Mouse (Mus musculus) small intestine, adult 2 months (tissue): Measurements from ENCODE around the gene Map3k1.

ENCODE experiments used
- CTCF ChIP-seq: fragments of 200-500 bp; IDR thresholded peaks from 2 replicates; pipeline ENCODE4 v1.5.1; 2012; ENCODE audit warnings: low read depth, mild to moderate bottlenecking, control low read depth, inconsistent platforms, low read length, moderate library complexity, mixed read lengths; ENCODE audit not compliant: insufficient replicate concordance, insufficient read length; ENCODE audit errors: extremely low read depth
- POLR2A ChIP-seq: fragments of 200-500 bp; IDR thresholded peaks from 2 replicates; pipeline ENCODE4 v1.6.1; 2012; ENCODE audit warnings: low read depth, mild to moderate bottlenecking, control low read depth, inconsistent platforms, low read length, moderate library complexity

- no peak for TF ChIP-seq CTCF
- no peak for TF ChIP-seq POLR2A
Measured at GRCm38 (mm10) chr13:111819618-111820385, 11.0 kb upstream of the Map3k1 start.
